9 mouse cellular contexts compared by ENCODE assay signal in the genomic region with DNA sequence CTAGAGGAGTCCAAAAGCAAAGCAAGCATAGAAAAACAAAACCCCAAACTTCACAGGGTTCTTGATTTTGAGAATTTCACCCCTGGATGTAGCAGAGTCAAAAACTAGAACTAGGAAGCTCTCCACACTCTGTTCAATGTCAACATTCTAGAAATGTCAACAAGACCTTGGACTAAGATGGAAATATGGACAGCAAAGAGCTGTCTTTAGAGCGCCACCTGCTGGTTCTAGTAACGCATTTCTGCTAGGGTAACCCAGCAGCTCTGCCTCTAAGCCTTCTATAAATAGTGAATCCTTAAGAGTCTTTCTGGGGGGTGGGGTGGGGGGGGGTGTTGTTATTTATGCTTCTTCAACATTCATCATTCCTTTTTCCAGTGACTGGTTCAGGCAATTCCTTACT. TPM values are rescaled to one million over a fixed set of nuclear protein-coding genes. Genes with fewer than 3 reads are reported as not detected.
DNase-seq lines count a peak whose midpoint lies in the region; ATAC-seq and TF ChIP-seq lines count a peak whose summit lies in the region.
"Had no signal": no experiment of that assay in that cellular context is flagged by ENCODE, and none has a peak within 500 bp of the region (broad histone marks: within the 10 kb centered on the region; RNA-seq: fewer than 3 reads in every experiment).

No protein-coding gene starts in this region.

- no peak for TF ChIP-seq POLR2A in heart, adult 2 months (IDR thresholded peaks at IDR 0.05; ENCODE audit: insufficient read depth, low read depth, low read length)

- intact Hi-C loops in heart, adult 2 months (cut with DNase I): loop anchor here (1.0 to 10.0 kb wide), 3 partner anchors 38 to 310 kb away; no protein-coding TSS in a partner anchor

- peaks cover 3% of the 10 kb centered on the region; the same call in 1 of the 2 replicates for H3K36me3 ChIP-seq in heart, adult 2 months (ENCODE audit: control insufficient read depth, insufficient read depth, low read length)
- H3K36me3 ChIP-seq in embryonic facial prominence, embryonic 11.5 days (replicated peaks; ENCODE audit: control insufficient read depth, insufficient read depth, low read depth, low read length): no peaks in the 10 kb centered on the region
- H3K36me3 ChIP-seq: limb, embryonic 15.5 days had no signal

- H3K79me2 ChIP-seq in heart, adult 2 months (replicated peaks; ENCODE audit: control insufficient read depth, insufficient read depth, low read length): no peaks in the 10 kb centered on the region

- peak; percentile 77 for TF ChIP-seq CTCF in heart, adult 2 months (IDR thresholded peaks at IDR 0.05)

- peak overlapping the region; percentile 33 for H3K27ac ChIP-seq in heart, adult 2 months
- no peak overlapping the region for H3K27ac ChIP-seq in embryonic facial prominence, embryonic 11.5 days (replicated peaks; ENCODE audit: low read depth, low read length)
- H3K27ac ChIP-seq: limb, embryonic 15.5 days had no signal

- H3K27me3 ChIP-seq in heart, adult 2 months (ENCODE audit: control insufficient read depth, insufficient read depth, low read length): no peaks in the 10 kb centered on the region
- no peaks in the 10 kb centered on the region for H3K27me3 ChIP-seq in embryonic facial prominence, embryonic 11.5 days (ENCODE audit: control insufficient read depth, insufficient read depth, low read length)
- H3K27me3 ChIP-seq: limb, embryonic 15.5 days had no signal

- H3K4me1 ChIP-seq in heart, adult 2 months (ENCODE audit: control insufficient read depth, insufficient read depth, low read length): peaks cover 5% of the 10 kb centered on the region
- H3K4me1 ChIP-seq in embryonic facial prominence, embryonic 11.5 days (ENCODE audit: control insufficient read depth, insufficient read depth, low read length): no peaks in the 10 kb centered on the region

- H3K9ac ChIP-seq in heart, adult 2 months (ENCODE audit: low read depth, low read length): no peak overlapping the region
- no peak overlapping the region for H3K9ac ChIP-seq in embryonic facial prominence, embryonic 11.5 days (replicated peaks; ENCODE audit: low read length)
- H3K9ac ChIP-seq: limb, embryonic 15.5 days had no signal

- H3K4me2 ChIP-seq in embryonic facial prominence, embryonic 11.5 days (ENCODE audit: low read depth, low read length): no peak overlapping the region
- H3K4me2 ChIP-seq: limb, embryonic 15.5 days had no signal

- H3K9me3 ChIP-seq in embryonic facial prominence, embryonic 11.5 days (replicated peaks; ENCODE audit: control insufficient read depth, low read length): no peaks in the 10 kb centered on the region
- H3K9me3 ChIP-seq: limb, embryonic 15.5 days had no signal

- TF ChIP-seq EP300 in heart, adult 2 months (IDR thresholded peaks at IDR 0.05; ENCODE audit: insufficient read depth, low read depth, low read length): peak; percentile 74; the same call in 1 of the 2 replicates

- no peak for ATAC-seq in embryonic facial prominence, embryonic 11.5 days (replicated peaks; ENCODE audit: insufficient number of reproducible peaks, low FRiP score, low TSS enrichment, low read depth)
- peak; percentile 58 for ATAC-seq in megakaryocyte progenitor cell, adult 5-6 weeks (replicated peaks; ENCODE audit: poor library complexity)

- DNase-seq in heart, adult 2 months: peak; percentile 49 to 60
- no peak for DNase-seq in heart, adult 11 months
- peak; percentile 66 for DNase-seq in A20 (ENCODE audit: low read depth, low spot score)
- DNase-seq in adrenal gland, adult 18-20 months (ENCODE audit: low spot score in 2 of 2): peak; percentile 52 to 67
- peak; percentile 86 for DNase-seq in embryonic facial prominence, embryonic 11.5 days (ENCODE audit: low spot score)
- DNase-seq in kidney, postnatal 14 days: peak; percentile 81
- peak; percentile 74 for DNase-seq in testis, postnatal 10 days (ENCODE audit: low spot score)

- no peak overlapping the region for H3K4me3 ChIP-seq in heart, adult 2 months
- H3K4me3 ChIP-seq in embryonic facial prominence, embryonic 11.5 days (ENCODE audit: low read depth, low read length): no peak overlapping the region
- H3K4me3 ChIP-seq: limb, embryonic 15.5 days had no signal

- 0% methylated on average over 2 of the region's 2 CpGs for WGBS in heart, adult 2 months
- 0% methylated on average over 2 of the region's 2 CpGs for WGBS in embryonic facial prominence, embryonic 11.5 days

RNA-seq across cellular contexts. Expression of gene Ndel1, which starts 3.2 kb away (rescaled TPM):
- 10 to 100 TPM; 60.4 to 63.7 TPM for total RNA-seq in heart, adult 2 months (2021)
- 45.5 and 64.1 TPM in 2 replicates for polyA plus RNA-seq in heart, adult 2 months (2012; rRNA removed)
- 10 to 100 TPM; 76.9 to 85.9 TPM for total RNA-seq in adrenal gland, adult 18-20 months (2021)
- polyA plus RNA-seq in embryonic facial prominence, embryonic 11.5 days (2014; fragmentation: Nextera tagmentation; extraction: Ambion mirVana): 53.2 and 54.4 TPM in 2 replicates
- 26.2 and 28.0 TPM in 2 replicates for total RNA-seq in megakaryocyte progenitor cell, adult 5-6 weeks (2015)
- 35.9 and 40.5 TPM in 2 replicates for total RNA-seq in megakaryocyte progenitor cell, adult 5-6 weeks (2017)

RNA-seq across cellular contexts. Expression of gene Rnf222, which starts 13.5 kb away (rescaled TPM):
- total RNA-seq in heart, adult 2 months (2021): under 1 TPM; 0.07 to 0.13 TPM
- 0.12 TPM in 2 replicates for polyA plus RNA-seq in heart, adult 2 months (2012; rRNA removed)
- not detected for total RNA-seq in adrenal gland, adult 18-20 months (2021)
- 0.11 TPM in 1 of 2 replicates, not detected in the other for polyA plus RNA-seq in embryonic facial prominence, embryonic 11.5 days (2014; fragmentation: Nextera tagmentation; extraction: Ambion mirVana)
- total RNA-seq in megakaryocyte progenitor cell, adult 5-6 weeks (2015): not detected in 2 replicates
- total RNA-seq in megakaryocyte progenitor cell, adult 5-6 weeks (2017): not detected in 2 replicates

RNA-seq across cellular contexts. Expression of gene Rpl26, which starts 26.5 kb away (rescaled TPM):
- 100 to 1,000 TPM; 648 to 707 TPM for total RNA-seq in heart, adult 2 months (2021)
- polyA plus RNA-seq in heart, adult 2 months (2012; rRNA removed): 494 and 639 TPM in 2 replicates
- 1,000 to 10,000 TPM; 1,157 to 1,226 TPM for total RNA-seq in adrenal gland, adult 18-20 months (2021)
- polyA plus RNA-seq in embryonic facial prominence, embryonic 11.5 days (2014; fragmentation: Nextera tagmentation; extraction: Ambion mirVana): 978 and 1,011 TPM in 2 replicates
- total RNA-seq in megakaryocyte progenitor cell, adult 5-6 weeks (2015): 3,945 and 4,034 TPM in 2 replicates
- 6,407 and 6,432 TPM in 2 replicates for total RNA-seq in megakaryocyte progenitor cell, adult 5-6 weeks (2017)

RNA-seq across cellular contexts. Expression of gene Odf4, which starts 52.0 kb away (rescaled TPM):
- not detected for total RNA-seq in heart, adult 2 months (2021)
- 0.25 and 0.41 TPM in 2 replicates for polyA plus RNA-seq in heart, adult 2 months (2012; rRNA removed)
- total RNA-seq in adrenal gland, adult 18-20 months (2021): under 1 TPM in 1 of 2 experiments, not detected in 1; 0.46 TPM
- not detected in 2 replicates for polyA plus RNA-seq in embryonic facial prominence, embryonic 11.5 days (2014; fragmentation: Nextera tagmentation; extraction: Ambion mirVana)
- total RNA-seq in megakaryocyte progenitor cell, adult 5-6 weeks (2015): not detected in 2 replicates
- not detected in 2 replicates for total RNA-seq in megakaryocyte progenitor cell, adult 5-6 weeks (2017)
- polyA plus RNA-seq: limb, embryonic 15.5 days had no signal
